Mouse (Mus musculus) megakaryocyte-erythroid progenitor cell, adult 5-6 weeks (primary cell): ENCODE data around the gene Cbr1. TPM values are rescaled to one million over a fixed set of nuclear protein-coding genes. Genes with fewer than 3 reads are reported as not detected.

Experiments
- ATAC-seq: replicated peaks from 2 replicates; pipeline ENCODE4 v1.8.0; 2016; ENCODE audit warnings: mild to moderate bottlenecking, inconsistent platforms; ENCODE audit not compliant: severe bottlenecking, poor library complexity, low FRiP score, low TSS enrichment
- total RNA-seq, 2 experiments: library from RNA; stranded (forward) in 1 of 2; stranded (reverse) in 1 of 2; fragments of 200-1000, 215-1000 nt in 1 of 2; fragments of >200 nt in 1 of 2; fragmentation: Nextera tagmentation in 1 of 2; gene quantifications; 2 replicates each; pipeline ENCODE4 v1.2.3; 2014 to 2017

Cbr1 gene
- total RNA-seq (2014; fragmentation: Nextera tagmentation) (34.1 and 55.4 TPM in 2 replicates), total RNA-seq (2017) (45.6 and 49.8 TPM in 2 replicates)

- ATAC-seq: no peak
These were observed at the start of gene Cbr1 for GRCm38 (mm10) chr16:93605553-93605952. Cbr1 (plus strand) TSS chr16:93605853.

- no peak for ATAC-seq
These were observed 48.0 kb upstream of the Cbr1 start for GRCm38 (mm10) chr16:93557646-93558045.

- ATAC-seq: no peak
These were observed 47.2 kb upstream of the Cbr1 start for GRCm38 (mm10) chr16:93558499-93558898.

- peak; percentile 52; the same call in 1 of the 2 replicates for ATAC-seq
These were observed 33.3 kb upstream of the Cbr1 start for GRCm38 (mm10) chr16:93572383-93572782.

GRCm38 (mm10) chr16:93573434-93573833 is 32.2 kb upstream of the Cbr1 start:
- ATAC-seq: no peak

- no peak for ATAC-seq
These were observed 31.0 kb upstream of the Cbr1 start for GRCm38 (mm10) chr16:93574521-93575191.

GRCm38 (mm10) chr16:93575574-93575973 is 30.1 kb upstream of the Cbr1 start:
- no peak for ATAC-seq

GRCm38 (mm10) chr16:93576412-93577082 is 29.1 kb upstream of the Cbr1 start:
- peak; percentile 51; the same call in 1 of the 2 replicates for ATAC-seq

GRCm38 (mm10) chr16:93578346-93579005 is 27.2 kb upstream of the Cbr1 start:
- no peak for ATAC-seq

- ATAC-seq: no peak
These were observed 24.5 kb upstream of the Cbr1 start for GRCm38 (mm10) chr16:93581125-93581524.

GRCm38 (mm10) chr16:93584976-93585702 is 20.5 kb upstream of the Cbr1 start:
- ATAC-seq: no peak

GRCm38 (mm10) chr16:93585703-93586205 is 19.9 kb upstream of the Cbr1 start:
- peak; percentile 50 for ATAC-seq

- peak; percentile 49; the same call in 1 of the 2 replicates for ATAC-seq
These were observed 19.3 kb upstream of the Cbr1 start for GRCm38 (mm10) chr16:93586382-93586781.

- ATAC-seq: no peak
These were observed 17.4 kb upstream of the Cbr1 start for GRCm38 (mm10) chr16:93588281-93588680.

GRCm38 (mm10) chr16:93590915-93591314 is 14.7 kb upstream of the Cbr1 start:
- ATAC-seq: no peak

GRCm38 (mm10) chr16:93591450-93592430 is 13.9 kb upstream of the Cbr1 start:
- no peak for ATAC-seq

- no peak for ATAC-seq
These were observed 12.9 kb upstream of the Cbr1 start for GRCm38 (mm10) chr16:93592711-93593110.

GRCm38 (mm10) chr16:93593406-93593805 is 12.2 kb upstream of the Cbr1 start:
- ATAC-seq: no peak
